Mouse (Mus musculus) C3H10T1/2 (cell line): ENCODE data around the gene Cox7a2. TPM values are rescaled to one million over a fixed set of nuclear protein-coding genes. Genes with fewer than 3 reads are reported as not detected.

Source experiments
- polyA plus RNA-seq, 2 experiments: library from polyadenylated mRNA; unstranded; fragments of >200 nt; fragmentation: generic; extraction: Trizol; gene quantifications; one replicate each; pipeline ENCODE4 v1.2.1; 2012; ENCODE audit warnings: missing spikeins in 2 of 2

Cox7a2 gene
- polyA plus RNA-seq = 100 to 1,000 TPM; 286 to 497 TPM

GRCm38 (mm10) chr9:79759385-79760005, at the start of gene Cox7a2:
TSS of gene Cox7a2 (minus strand) at chr9:79759878.

GRCm38 (mm10) chr9:79792841-79793835, 33.5 kb upstream of the Cox7a2 start, which contains the start of gene Tmem30a:
TSS of gene Tmem30a (minus strand) at chr9:79793507.

GRCm38 (mm10) chr9:79718481-79719370, 41.0 kb downstream of the Cox7a2 start, which contains the start of gene Col12a1:
TSS of gene Col12a1 (minus strand) at chr9:79718831.

Other genes starting within 250 kb of the Cox7a2 start
- 10 to 100 TPM in 1 of 2 experiments, 1 to 10 TPM in 1; 3.0 to 79.2 TPM for gene Col12a1, start 41.0 kb downstream of the Cox7a2 start, polyA plus RNA-seq
- gene Tmem30a, start 33.6 kb upstream of the Cox7a2 start, polyA plus RNA-seq = 10 to 100 TPM in 1 of 2 experiments, 1 to 10 TPM in 1; 1.0 to 10.4 TPM